Mouse (Mus musculus) cerebellum, postnatal 14 days (tissue): ENCODE data around the gene Timd2.
"Not testable (repeated sequence)": the region's sequence is repeated elsewhere in the genome, so short reads cannot be mapped to it uniquely, and the experiment has no call there.

ENCODE experiments used
- DNase-seq, 2 experiments: peaks; one replicate each; pipeline ENCODE4 v3.0.0; 2021; ENCODE audit warnings: mixed read lengths in 2 of 2

Timd2 gene

DNA sequence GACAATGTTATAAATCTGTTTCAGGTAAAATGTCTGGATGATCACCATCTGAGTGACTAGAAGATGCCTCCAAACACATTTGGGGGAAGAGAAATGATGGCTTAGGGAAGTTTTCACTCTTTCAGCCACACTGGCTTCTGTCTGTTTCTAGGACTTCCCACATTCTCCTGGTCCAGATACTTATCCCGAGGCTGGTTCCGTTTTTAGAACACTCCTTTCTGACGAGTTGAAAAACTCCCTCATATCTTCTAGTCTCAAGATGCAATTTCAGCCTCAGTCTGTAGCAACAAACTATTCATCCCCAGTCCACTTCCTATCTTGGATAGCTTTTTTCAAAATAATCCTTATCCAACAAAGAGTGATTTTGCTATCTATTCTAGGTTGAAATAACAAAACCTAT is 54.4 kb downstream of the Timd2 start:
- DNase-seq = no peak

- DNase-seq = not testable (repeated sequence)
Observed at GRCm38 (mm10) chr11:46649655-46650054, 57.2 kb downstream of the Timd2 start.

GRCm38 (mm10) chr11:46644824-46645223 is 62.0 kb downstream of the Timd2 start:
- no peak for DNase-seq

DNA sequence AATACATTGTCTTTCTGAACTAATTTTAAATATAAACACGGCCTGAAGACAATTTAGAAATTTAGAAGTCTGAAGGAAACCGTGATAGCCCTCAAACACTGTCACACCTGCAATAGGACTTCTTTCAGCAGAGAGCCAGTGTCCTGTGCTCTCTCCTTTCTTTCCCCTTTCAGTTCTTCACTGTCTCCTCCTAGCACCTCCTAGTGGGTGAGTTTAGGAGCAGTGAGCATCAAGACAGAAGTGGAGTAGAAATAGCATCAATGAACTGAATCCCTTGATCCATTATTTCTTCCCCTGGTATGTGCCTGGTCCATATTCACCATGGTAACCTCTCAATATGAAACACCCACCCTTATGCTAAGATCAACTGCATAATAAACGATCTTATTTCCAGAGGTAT is 70.3 kb downstream of the Timd2 start:
- DNase-seq = no peak

DNA sequence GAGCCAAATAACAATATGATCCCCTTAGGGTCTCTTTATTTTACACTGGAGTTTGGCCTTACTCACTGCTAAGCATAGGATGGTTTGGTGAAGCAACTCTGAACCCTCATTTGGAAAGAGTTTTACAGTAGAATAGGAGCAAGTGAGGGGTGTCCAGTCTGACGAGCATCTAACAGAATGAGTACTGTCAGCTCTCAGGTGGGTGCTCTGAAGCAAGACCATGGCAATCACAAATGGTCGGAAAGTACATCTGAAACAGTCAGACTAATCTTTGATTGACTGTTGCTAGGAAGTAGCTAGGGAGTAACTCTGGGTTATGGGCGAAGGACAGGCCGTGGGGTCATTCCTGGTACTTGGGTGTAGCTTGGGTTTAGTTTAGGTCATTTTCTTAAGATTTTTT is 71.3 kb downstream of the Timd2 start:
- DNase-seq = not testable (repeated sequence)

GRCm38 (mm10) chr11:46631635-46632034 is 75.2 kb downstream of the Timd2 start:
- DNase-seq = peak; percentile 40 to 52

GRCm38 (mm10) chr11:46629211-46629795 is 77.6 kb downstream of the Timd2 start, which contains the start of gene Dppa1:
Dppa1 (minus strand) TSS chr11:46629261.
- no peak for DNase-seq

DNA sequence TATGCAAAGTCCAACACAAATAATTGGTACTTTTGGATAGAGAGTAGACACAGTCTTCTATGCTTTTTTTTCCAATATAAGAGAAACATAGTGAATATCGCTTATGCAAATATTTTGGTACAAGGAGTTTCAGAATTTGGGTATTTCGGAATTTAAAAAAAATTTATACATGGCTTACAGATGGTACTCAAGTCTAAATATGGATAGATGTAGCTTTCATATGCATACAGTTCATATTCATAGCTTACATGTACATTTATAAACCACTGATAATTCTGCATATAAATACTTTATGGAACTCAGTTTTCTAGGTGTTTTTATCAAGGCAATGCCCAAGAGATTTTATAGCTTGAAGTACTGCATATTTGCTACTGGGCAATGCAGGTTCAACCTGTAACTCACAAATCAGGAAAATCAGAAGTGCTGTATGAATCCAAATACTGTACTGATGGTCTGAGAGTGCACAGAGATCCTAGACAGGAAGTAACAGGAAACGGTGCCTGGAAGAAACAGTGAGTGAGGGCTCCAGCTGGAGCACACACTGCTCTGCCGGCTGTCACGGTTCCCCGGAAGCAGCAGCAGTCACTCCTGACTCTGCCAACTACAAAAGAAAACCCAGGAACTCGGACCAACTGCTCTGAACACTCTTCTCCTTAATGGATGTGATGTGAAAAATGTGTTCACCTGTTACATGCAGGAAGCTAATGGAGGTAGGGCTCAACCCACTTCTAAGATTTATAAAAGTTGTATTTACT is 86.3 kb downstream of the Timd2 start:
- DNase-seq = no peak

DNA sequence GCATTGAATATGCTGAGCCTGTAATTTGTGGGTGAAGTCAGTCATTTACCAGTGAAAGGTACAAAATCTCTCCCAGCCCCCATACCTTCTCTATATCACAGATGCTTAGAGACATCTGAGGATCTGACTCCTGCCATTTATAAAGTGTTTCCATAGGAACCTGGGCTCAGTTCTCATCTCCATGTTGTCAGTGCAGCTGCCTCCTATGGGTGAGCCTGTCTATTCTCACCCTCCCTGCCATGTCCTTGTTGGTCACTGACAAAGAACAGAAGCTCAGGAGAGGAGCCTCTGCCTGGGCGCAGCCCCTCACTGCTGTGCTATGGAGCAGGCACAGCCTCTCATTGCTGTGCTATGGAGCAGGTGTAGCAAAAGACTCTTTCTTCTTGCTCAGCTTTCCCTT is 86.9 kb downstream of the Timd2 start:
- no peak for DNase-seq
